Mouse (Mus musculus): Measurements from ENCODE around the gene Ube2g2. TPM values are rescaled to one million over a fixed set of nuclear protein-coding genes. Genes with fewer than 3 reads are reported as not detected.

Gene Ube2g2
- polyA plus RNA-seq, 1 experiment, result 54.2 TPM

DNA sequence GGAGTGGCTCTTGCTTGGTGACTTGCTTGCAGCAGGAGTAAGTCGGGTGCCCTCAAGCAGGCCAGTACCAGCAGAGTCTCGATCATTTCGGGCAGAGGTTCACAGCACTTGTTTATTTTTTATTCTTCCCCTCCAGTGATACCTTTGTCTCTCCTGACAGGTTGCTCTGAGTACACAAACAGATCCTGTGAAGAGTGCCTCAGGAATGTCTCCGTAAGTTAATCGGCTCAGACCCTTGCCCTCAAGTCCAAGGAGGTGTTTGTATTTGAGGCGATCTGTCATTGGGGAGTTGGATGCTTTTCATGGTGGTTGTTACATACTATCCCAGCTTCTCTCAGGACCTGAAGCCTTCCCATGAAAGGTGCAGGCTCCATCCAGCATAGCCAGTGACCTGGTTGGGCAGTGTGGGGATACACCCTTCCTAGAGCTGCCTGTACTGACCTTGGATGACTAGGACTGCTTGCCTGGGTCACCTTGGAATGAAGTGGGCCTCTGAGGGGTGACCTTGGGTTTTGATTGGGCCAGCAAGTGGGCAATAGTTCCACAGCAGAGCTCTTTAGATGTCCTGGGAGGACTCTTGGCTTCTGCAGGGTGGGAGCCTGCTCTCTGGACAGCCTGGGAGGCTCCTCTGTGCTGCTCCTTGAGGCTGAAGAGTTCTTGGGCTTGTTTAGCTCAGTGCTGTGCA is 34.8 kb upstream of the Ube2g2 start:
- WGBS, result 66% methylated on average over 6 of the region's 6 CpGs
- Histone ChIP-seq H3K4me3 (replicated peaks; ENCODE audit: extremely low read depth, low read depth, low read length) (no peak overlapping the region), H3K4me1 (ENCODE audit: control insufficient read depth, insufficient read depth, low read length) (peaks cover 30% of the 10 kb centered on the region)
- no peak for DNase-seq
- no peak for TF ChIP-seq POLR2A (IDR thresholded peaks at IDR 0.05; ENCODE audit: borderline replicate concordance, extremely low read depth, low read depth, low read length)
- TF ChIP-seq CTCF (IDR thresholded peaks at IDR 0.05; ENCODE audit: insufficient read depth, low read length), result no peak

DNA sequence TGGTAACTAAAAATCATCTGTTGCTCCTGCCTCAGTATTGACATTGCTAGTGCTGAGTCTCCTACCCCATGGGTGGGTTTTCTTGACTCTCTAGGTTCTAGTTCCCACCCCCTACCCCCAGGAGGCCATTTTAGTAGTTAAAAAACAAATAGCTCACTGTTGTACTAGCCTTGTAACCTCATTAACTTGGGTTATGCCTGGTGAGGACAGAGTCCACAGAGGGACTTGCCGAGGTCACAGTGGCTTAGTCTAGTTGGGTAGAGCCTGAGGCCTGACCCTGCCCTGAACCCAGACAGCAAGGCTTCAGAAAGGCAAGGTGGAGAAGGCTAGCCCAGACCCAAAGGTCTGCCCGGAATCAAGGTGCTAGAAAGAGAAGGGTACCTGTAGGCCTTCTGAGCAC is 34.0 kb upstream of the Ube2g2 start:
- peaks cover 23% of the 10 kb centered on the region for H3K4me1 ChIP-seq (ENCODE audit: control insufficient read depth, insufficient read depth, low read length)
- no peak overlapping the region for H3K4me3 ChIP-seq (replicated peaks; ENCODE audit: extremely low read depth, low read depth, low read length)
- TF ChIP-seq POLR2A (IDR thresholded peaks at IDR 0.05; ENCODE audit: borderline replicate concordance, extremely low read depth, low read depth, low read length) (no peak), CTCF (IDR thresholded peaks at IDR 0.05; ENCODE audit: insufficient read depth, low read length) (no peak)
- DNase-seq, result no peak
- WGBS, result 89% methylated on average over 2 of the region's 2 CpGs

DNA sequence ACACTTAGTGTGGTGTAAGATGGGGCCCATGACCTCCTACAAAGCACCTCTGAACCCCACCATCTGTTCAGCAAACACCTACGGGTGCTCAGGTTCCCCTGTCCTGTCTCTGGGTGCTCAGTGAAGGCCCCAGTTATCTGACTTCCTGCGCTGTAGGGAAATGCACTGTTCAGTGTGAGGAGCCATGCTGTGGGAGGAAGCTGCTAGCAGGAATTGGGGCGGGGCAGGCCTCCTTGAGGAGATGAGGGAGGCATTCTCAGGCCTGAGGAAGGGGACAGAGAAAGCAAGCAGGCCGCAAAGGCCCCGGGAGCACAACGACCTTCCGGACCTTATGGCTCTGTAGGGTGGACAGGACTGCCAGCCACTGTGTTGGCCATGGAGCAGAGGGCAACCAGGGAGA is 33.0 kb upstream of the Ube2g2 start:
- no peak for DNase-seq
- Histone ChIP-seq H3K4me1 (ENCODE audit: control insufficient read depth, insufficient read depth, low read length) (peaks cover 14% of the 10 kb centered on the region), H3K4me3 (replicated peaks; ENCODE audit: extremely low read depth, low read depth, low read length) (no peak overlapping the region)
- no peak for TF ChIP-seq CTCF (IDR thresholded peaks at IDR 0.05; ENCODE audit: insufficient read depth, low read length)
- TF ChIP-seq POLR2A (IDR thresholded peaks at IDR 0.05; ENCODE audit: borderline replicate concordance, extremely low read depth, low read depth, low read length), result no peak
- WGBS, result 53% methylated on average over 7 of the region's 7 CpGs

DNA sequence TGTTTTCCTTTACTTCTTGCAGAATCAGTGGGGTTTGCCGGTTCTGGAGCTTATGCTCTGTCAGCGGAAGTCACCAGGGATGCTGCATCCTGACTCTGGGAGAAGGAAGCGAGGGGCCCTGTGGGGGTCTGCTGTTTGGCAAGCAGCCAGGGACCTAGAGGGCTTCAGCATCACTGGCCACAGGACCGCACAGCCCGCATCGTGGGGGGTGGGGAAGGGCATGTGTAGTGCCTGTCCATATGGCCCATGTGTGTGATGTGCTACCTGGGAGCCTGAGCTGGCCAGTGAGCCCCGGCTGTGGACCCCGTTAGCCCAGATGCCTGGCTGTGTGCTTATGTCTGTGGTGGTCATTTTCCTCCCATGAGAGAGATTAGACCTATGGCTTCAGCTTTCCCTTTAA is 32.3 kb upstream of the Ube2g2 start:
- WGBS, result 55% methylated on average over 8 of the region's 8 CpGs
- no peak for DNase-seq
- Histone ChIP-seq H3K4me3 (replicated peaks; ENCODE audit: extremely low read depth, low read depth, low read length) (no peak overlapping the region), H3K4me1 (ENCODE audit: control insufficient read depth, insufficient read depth, low read length) (peaks cover 14% of the 10 kb centered on the region)
- TF ChIP-seq CTCF (IDR thresholded peaks at IDR 0.05; ENCODE audit: insufficient read depth, low read length) (no peak), POLR2A (IDR thresholded peaks at IDR 0.05; ENCODE audit: borderline replicate concordance, extremely low read depth, low read depth, low read length) (no peak)

DNA sequence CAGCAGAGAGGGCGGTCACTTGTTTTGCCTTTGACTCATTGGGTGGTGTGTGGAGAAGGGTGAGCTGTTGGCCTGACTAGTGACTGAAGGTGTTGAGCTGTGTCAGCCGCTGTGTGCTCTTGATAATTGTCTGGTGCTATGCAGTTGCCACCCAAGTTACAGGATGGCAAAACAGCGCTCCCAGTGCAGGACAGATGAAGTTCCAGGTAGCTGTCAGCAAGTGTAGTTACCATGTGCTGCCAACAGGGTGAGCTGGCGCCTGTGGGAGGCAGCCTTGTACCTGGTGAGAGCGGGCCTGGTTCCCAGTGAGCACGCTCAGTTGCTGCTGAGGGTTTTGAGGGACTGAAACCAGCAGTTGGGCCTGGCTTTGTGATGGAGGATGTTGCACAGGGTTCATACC is 31.3 kb upstream of the Ube2g2 start:
- Histone ChIP-seq H3K4me3 (replicated peaks; ENCODE audit: extremely low read depth, low read depth, low read length) (no peak overlapping the region), H3K4me1 (ENCODE audit: control insufficient read depth, insufficient read depth, low read length) (peaks cover 13% of the 10 kb centered on the region)
- DNase-seq, result peak; percentile 49
- peak; percentile 89 for TF ChIP-seq CTCF (IDR thresholded peaks at IDR 0.05; ENCODE audit: insufficient read depth, low read length)
- no peak for TF ChIP-seq POLR2A (IDR thresholded peaks at IDR 0.05; ENCODE audit: borderline replicate concordance, extremely low read depth, low read depth, low read length)
- WGBS, result 51% methylated on average over 6 of the region's 6 CpGs

DNA sequence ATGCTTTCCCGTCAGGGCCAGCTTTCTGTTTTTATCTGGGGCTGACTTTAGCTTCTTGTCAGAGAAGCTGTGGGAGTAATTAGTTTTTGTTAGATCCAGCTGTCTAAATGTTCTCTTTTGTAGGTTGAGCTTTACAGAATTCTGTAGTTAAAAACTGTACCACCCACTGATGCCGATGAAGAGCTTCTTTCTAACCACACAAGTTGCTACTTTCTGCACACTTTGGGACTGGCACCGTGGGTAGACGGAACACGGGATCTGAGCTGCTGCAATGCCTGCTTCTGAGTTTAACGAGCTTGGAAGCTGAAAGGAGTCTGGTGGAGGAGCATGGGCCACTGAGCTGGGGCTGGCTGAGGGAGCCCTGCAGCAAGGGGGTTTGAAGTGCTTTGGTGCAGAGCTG is 30.5 kb upstream of the Ube2g2 start:
- DNase-seq, result no peak
- TF ChIP-seq POLR2A (IDR thresholded peaks at IDR 0.05; ENCODE audit: borderline replicate concordance, extremely low read depth, low read depth, low read length) (no peak), CTCF (IDR thresholded peaks at IDR 0.05; ENCODE audit: insufficient read depth, low read length) (no peak)
- 78% methylated on average over 6 of the region's 6 CpGs for WGBS
- Histone ChIP-seq H3K4me1 (ENCODE audit: control insufficient read depth, insufficient read depth, low read length) (peaks cover 9% of the 10 kb centered on the region; the same call in 1 of the 2 replicates), H3K4me3 (replicated peaks; ENCODE audit: extremely low read depth, low read depth, low read length) (no peak overlapping the region)

DNA sequence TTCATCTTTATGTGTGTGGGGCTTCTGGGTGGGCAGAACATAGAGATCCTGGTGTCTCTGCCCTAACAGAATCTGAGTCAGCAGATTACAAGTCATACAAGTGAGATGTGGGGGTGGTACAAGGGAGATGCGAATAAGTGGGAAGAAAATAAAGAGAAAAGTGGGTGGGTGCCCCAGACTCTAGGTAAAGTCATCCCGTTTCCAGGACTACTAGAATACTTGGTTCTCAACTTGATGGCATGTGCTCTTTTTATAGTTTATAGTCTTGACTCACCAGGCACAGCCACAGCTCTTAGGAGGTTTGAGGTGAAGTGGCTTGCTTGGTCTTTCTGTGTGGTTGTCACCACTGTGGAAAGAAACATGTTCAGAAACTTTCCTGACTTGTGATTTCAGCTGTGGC is 26.0 kb upstream of the Ube2g2 start:
- H3K4me1 ChIP-seq (ENCODE audit: control insufficient read depth, insufficient read depth, low read length), result no peaks in the 10 kb centered on the region
- WGBS, result 90% methylated on average over 2 of the region's 2 CpGs

DNA sequence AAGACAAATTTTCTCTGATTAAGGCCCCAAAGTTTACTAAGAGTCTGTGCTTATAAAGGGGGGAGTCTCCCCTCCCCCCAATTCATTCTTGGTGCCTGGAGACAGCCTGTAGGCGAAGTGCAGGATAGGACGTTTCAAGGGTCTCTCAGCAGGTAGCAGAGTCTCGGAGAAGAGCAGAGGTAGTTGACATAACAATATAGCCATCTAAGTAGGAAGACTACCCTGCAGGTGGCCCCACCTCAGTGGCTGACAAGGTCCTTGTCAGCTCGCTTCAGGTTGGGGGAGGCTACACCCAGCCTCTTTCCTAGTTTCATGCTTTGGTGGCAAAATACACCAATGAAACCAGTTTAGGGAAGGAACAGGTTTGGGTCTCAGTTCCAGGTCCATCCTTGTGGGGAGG is 19.1 kb upstream of the Ube2g2 start:
- WGBS, result 66% methylated on average over 4 of the region's 4 CpGs
- Histone ChIP-seq H3K4me3 (replicated peaks; ENCODE audit: extremely low read depth, low read depth, low read length) (no peak overlapping the region), H3K4me1 (ENCODE audit: control insufficient read depth, insufficient read depth, low read length) (peaks cover 4% of the 10 kb centered on the region)
- TF ChIP-seq CTCF (IDR thresholded peaks at IDR 0.05; ENCODE audit: insufficient read depth, low read length), result no peak
- TF ChIP-seq POLR2A (IDR thresholded peaks at IDR 0.05; ENCODE audit: borderline replicate concordance, extremely low read depth, low read depth, low read length), result no peak
- no peak for DNase-seq

More for the DNA sequence above, 26.0 kb upstream of the Ube2g2 start:
- DNase-seq, result no peak
- H3K4me3 ChIP-seq (replicated peaks; ENCODE audit: extremely low read depth, low read depth, low read length), result no peak overlapping the region
- no peak for TF ChIP-seq POLR2A (IDR thresholded peaks at IDR 0.05; ENCODE audit: borderline replicate concordance, extremely low read depth, low read depth, low read length)
- TF ChIP-seq CTCF (IDR thresholded peaks at IDR 0.05; ENCODE audit: insufficient read depth, low read length), result no peak

DNA sequence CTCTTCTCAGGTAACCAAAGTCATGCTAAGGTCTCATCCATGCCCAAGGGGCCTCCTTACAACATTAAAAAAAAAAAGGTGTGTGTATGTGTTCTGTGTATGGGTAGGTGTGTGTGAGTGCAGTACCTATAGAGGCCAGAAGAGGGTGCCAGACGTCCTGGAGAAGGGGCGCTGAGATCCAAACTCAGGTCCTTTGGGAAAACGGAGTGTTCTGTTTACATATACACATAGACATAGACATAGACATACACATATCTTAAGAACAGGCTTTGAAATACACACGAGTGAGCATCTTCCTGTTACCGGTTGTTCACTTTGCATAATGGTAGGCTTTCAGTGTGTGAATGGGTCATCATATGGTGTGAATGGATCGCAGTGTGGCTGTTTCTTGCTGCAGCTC is 18.0 kb upstream of the Ube2g2 start:
- TF ChIP-seq POLR2A (IDR thresholded peaks at IDR 0.05; ENCODE audit: borderline replicate concordance, extremely low read depth, low read depth, low read length), result no peak
- TF ChIP-seq CTCF (IDR thresholded peaks at IDR 0.05; ENCODE audit: insufficient read depth, low read length), result peak; percentile 42; the same call in 1 of the 2 replicates
- DNase-seq, result no peak
- Histone ChIP-seq H3K4me3 (replicated peaks; ENCODE audit: extremely low read depth, low read depth, low read length) (no peak overlapping the region), H3K4me1 (ENCODE audit: control insufficient read depth, insufficient read depth, low read length) (peaks cover 4% of the 10 kb centered on the region)
- 89% methylated on average over 6 of the region's 6 CpGs for WGBS

DNA sequence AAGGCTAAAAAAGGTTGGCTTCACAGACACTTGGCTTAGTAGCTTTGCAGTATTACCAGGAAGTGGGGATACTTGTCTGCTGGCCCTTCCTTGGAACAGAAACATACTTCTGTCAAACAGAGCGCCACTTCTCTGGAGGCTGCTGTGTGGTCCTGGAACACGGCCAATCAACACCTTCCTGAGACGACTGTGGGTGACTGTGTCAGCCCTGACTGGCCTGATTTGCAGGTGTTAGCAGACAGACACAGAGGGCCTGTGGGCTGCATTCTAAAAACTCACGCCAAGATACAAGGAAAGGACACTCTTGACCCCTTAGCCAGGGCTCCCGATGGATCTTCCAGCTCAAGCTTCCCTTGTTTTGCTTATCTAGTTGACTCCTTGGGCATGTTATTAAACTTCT is 17.1 kb upstream of the Ube2g2 start:
- Histone ChIP-seq H3K4me3 (replicated peaks; ENCODE audit: extremely low read depth, low read depth, low read length) (no peak overlapping the region), H3K4me1 (ENCODE audit: control insufficient read depth, insufficient read depth, low read length) (peaks cover 4% of the 10 kb centered on the region)
- WGBS, result 33% methylated on average over 5 of the region's 5 CpGs
- peak; percentile 41 for DNase-seq
- no peak for TF ChIP-seq POLR2A (IDR thresholded peaks at IDR 0.05; ENCODE audit: borderline replicate concordance, extremely low read depth, low read depth, low read length)
- no peak for TF ChIP-seq CTCF (IDR thresholded peaks at IDR 0.05; ENCODE audit: insufficient read depth, low read length)
